Mouse (Mus musculus): ENCODE data around the gene Pacs2.

The Pacs2 gene

GRCm38 (mm10) chr12:113088026-113088425 lies 73.7 kb downstream of the Pacs2 start:
- DNase-seq (ENCODE audit: low spot score in 2 of 2): no peak

- DNase-seq (ENCODE audit: low spot score in 2 of 2): no peak
Measured at GRCm38 (mm10) chr12:113089107-113089506, 74.8 kb downstream of the Pacs2 start.

- DNase-seq (ENCODE audit: low spot score in 2 of 2): no peak
Measured at GRCm38 (mm10) chr12:113090053-113090452, 75.7 kb downstream of the Pacs2 start.

- DNase-seq (ENCODE audit: low spot score in 2 of 2): no peak
Measured at GRCm38 (mm10) chr12:113097040-113097439, 82.7 kb downstream of the Pacs2 start.

- peak in 1 of 2 experiments; percentile 30 for DNase-seq (ENCODE audit: low spot score in 2 of 2)
Measured at GRCm38 (mm10) chr12:113097749-113098281, 83.5 kb downstream of the Pacs2 start, which contains the start of gene Mta1. Gene Mta1, plus strand, starts transcription at chr12:113098278.

GRCm38 (mm10) chr12:113098530-113099151 lies 84.3 kb downstream of the Pacs2 start:
- no peak for DNase-seq (ENCODE audit: low spot score in 2 of 2)

GRCm38 (mm10) chr12:113099470-113100237 lies 85.3 kb downstream of the Pacs2 start:
- no peak for DNase-seq (ENCODE audit: low spot score in 2 of 2)

- no peak for DNase-seq (ENCODE audit: low spot score in 2 of 2)
Measured at GRCm38 (mm10) chr12:113100448-113101076, 86.3 kb downstream of the Pacs2 start.

- no peak for DNase-seq (ENCODE audit: low spot score in 2 of 2)
Measured at GRCm38 (mm10) chr12:113101251-113101960, 87.1 kb downstream of the Pacs2 start.

GRCm38 (mm10) chr12:113102461-113102860 lies 88.2 kb downstream of the Pacs2 start:
- DNase-seq (ENCODE audit: low spot score in 2 of 2): peak in 1 of 2 experiments; percentile 63

GRCm38 (mm10) chr12:113103846-113104451 lies 89.6 kb downstream of the Pacs2 start:
- DNase-seq (ENCODE audit: low spot score in 2 of 2): peak in 1 of 2 experiments; percentile 21

GRCm38 (mm10) chr12:113106386-113106785 lies 92.1 kb downstream of the Pacs2 start:
- no peak for DNase-seq (ENCODE audit: low spot score in 2 of 2)

- peak in 1 of 2 experiments; percentile 16 for DNase-seq (ENCODE audit: low spot score in 2 of 2)
Measured at GRCm38 (mm10) chr12:113107431-113108124, 93.3 kb downstream of the Pacs2 start.

- DNase-seq (ENCODE audit: low spot score in 2 of 2): no peak
Measured at GRCm38 (mm10) chr12:113108528-113109283, 94.4 kb downstream of the Pacs2 start.

- no peak for DNase-seq (ENCODE audit: low spot score in 2 of 2)
Measured at GRCm38 (mm10) chr12:113109801-113110200, 95.5 kb downstream of the Pacs2 start.

- DNase-seq (ENCODE audit: low spot score in 2 of 2): no peak
Measured at GRCm38 (mm10) chr12:113114141-113114540, 99.8 kb downstream of the Pacs2 start.

- DNase-seq (ENCODE audit: low spot score in 2 of 2): no peak
Measured at GRCm38 (mm10) chr12:113114856-113115538, 100.7 kb downstream of the Pacs2 start.

- peak; percentile 56 to 76 for DNase-seq (ENCODE audit: low spot score in 2 of 2)
Measured at GRCm38 (mm10) chr12:113119516-113120410, 105.5 kb downstream of the Pacs2 start.

All from spleen, postnatal 14 days (tissue).